Mouse (Mus musculus) small intestine, adult 2 months (tissue): ENCODE results near the gene Acd. TPM values are rescaled to one million over a fixed set of nuclear protein-coding genes. Genes with fewer than 3 reads are reported as not detected.

ENCODE experiments used
- H3K27ac ChIP-seq: fragments of 200-500 bp; 2 replicates; pipeline ENCODE4 v1.5.1; 2012; ENCODE audit warnings: low read depth, low read length, control low read depth, inconsistent platforms; ENCODE audit not compliant: insufficient read depth
- H3K27me3 ChIP-seq: fragments of 200-500 bp; 2 replicates; pipeline ENCODE4 v1.6.1; 2012; ENCODE audit warnings: mild to moderate bottlenecking, moderate library complexity, low read length, inconsistent platforms; ENCODE audit not compliant: control insufficient read depth, insufficient read depth
- H3K36me3 ChIP-seq: fragments of 200-500 bp; 2 replicates; pipeline ENCODE4 v1.6.1; 2012; ENCODE audit warnings: mild to moderate bottlenecking, low read length, control low read depth, inconsistent platforms; ENCODE audit not compliant: control insufficient read depth, insufficient read depth
- H3K4me1 ChIP-seq: fragments of 200-500 bp; 2 replicates; pipeline ENCODE4 v1.6.1; 2012; ENCODE audit warnings: low read length, inconsistent platforms, mixed read lengths; ENCODE audit not compliant: control insufficient read depth, insufficient read depth, insufficient read length
- H3K4me3 ChIP-seq: fragments of 200-500 bp; 2 replicates; pipeline ENCODE4 v1.5.1; 2012; ENCODE audit warnings: low read depth, mild to moderate bottlenecking, control low read depth, inconsistent platforms, low read length, moderate library complexity
- CTCF ChIP-seq: fragments of 200-500 bp; IDR thresholded peaks from 2 replicates; pipeline ENCODE4 v1.5.1; 2012; ENCODE audit warnings: low read depth, mild to moderate bottlenecking, control low read depth, inconsistent platforms, low read length, moderate library complexity, mixed read lengths; ENCODE audit not compliant: insufficient replicate concordance, insufficient read length; ENCODE audit errors: extremely low read depth
- POLR2A ChIP-seq: fragments of 200-500 bp; IDR thresholded peaks from 2 replicates; pipeline ENCODE4 v1.6.1; 2012; ENCODE audit warnings: low read depth, mild to moderate bottlenecking, control low read depth, inconsistent platforms, low read length, moderate library complexity
- WGBS: fragments of 180-500 bp; shearing (Covaris S2); methylation state at CpG from one replicate; pipeline ENCODE4 v1.1.7; 2018; 5-methylcytosine and 5-hydroxymethylcytosine counted together
- polyA plus RNA-seq: library from polyadenylated mRNA; depleted of rRNA; stranded (reverse); fragments of >200 nt; gene quantifications from 2 replicates; pipeline ENCODE4 v1.2.3, GENCODE M21; 2012

The Acd gene
- polyA plus RNA-seq, 1 experiment: 20.6 TPM

GRCm38 (mm10) chr8:105708675-105709074 is 7.8 kb upstream of the Acd start:
- Histone ChIP-seq H3K27ac (no peak overlapping the region), H3K27me3 (no peaks in the 10 kb centered on the region), H3K4me3 (no peak overlapping the region), H3K36me3 (no peaks in the 10 kb centered on the region), H3K4me1 (peaks cover 8% of the 10 kb centered on the region)
- 92% methylated on average over 8 of the region's 8 CpGs for WGBS
- no peak for TF ChIP-seq CTCF
- TF ChIP-seq POLR2A: no peak

DNA sequence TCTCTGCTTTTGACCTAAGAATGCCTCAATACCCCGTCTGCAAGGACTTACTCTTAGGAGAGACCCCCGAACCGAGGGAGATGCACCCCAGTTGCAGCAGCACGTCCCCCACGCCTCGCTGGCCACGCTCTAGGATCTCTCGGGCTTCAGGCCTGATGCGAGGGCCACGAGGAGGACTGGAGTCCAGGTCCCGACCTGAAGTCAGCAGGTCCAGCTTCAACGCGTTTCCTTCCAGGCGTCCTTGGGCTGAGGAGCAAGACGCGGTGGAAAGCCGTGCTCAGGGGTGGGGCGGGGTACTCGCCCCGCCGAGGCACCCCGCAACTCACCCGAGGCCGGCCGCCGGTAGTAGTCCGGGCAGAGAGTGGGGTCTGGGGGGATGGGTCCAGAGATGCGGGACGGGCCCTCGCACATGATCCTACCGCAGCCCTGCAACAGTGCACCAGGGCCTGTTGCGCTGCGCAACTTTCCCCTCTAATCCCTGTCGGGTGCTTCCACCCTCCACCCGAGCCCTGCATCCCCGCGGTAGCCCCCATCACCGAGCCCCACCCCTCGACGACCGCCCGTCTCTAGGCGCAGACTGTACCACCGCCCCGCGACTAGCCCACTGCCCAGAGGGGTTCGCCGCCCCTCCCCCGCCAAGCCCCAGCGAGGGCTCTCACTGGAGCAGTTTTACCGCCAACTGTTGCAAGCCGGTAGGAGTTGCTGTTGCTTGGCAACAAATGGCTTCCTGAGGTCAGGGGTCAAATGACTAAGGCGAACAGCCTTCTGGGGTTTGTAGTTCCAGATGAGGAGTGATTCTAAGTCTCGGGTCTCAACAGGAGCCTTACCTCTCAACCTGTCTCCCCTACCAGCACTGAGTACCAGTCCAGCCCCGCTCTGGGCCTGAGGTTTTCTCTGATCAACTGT is 6.8 kb upstream of the Acd start, which contains the start of the genes 4933405L10Rik and Enkd1:
4933405L10Rik (plus strand) TSS at position 158 of the 906 bp plus-strand sequence.
Enkd1 (minus strand) TSS at position 713 of the 906 bp plus-strand sequence.
- Histone ChIP-seq H3K4me3 (peak within 1 kb of the TSS; percentile 74), H3K27ac (no peak within 1 kb of the TSS), H3K4me1 (peaks cover 8% of the 10 kb centered on the region), H3K27me3 (no peaks in the 10 kb centered on the region), H3K36me3 (no peaks in the 10 kb centered on the region)
- TF ChIP-seq CTCF (no peak), POLR2A (no peak)
- WGBS: 2% methylated on average over 55 of the region's 55 CpGs

- no peak for TF ChIP-seq CTCF
- TF ChIP-seq POLR2A: no peak
- Histone ChIP-seq H3K36me3 (no peaks in the 10 kb centered on the region), H3K4me1 (peaks cover 11% of the 10 kb centered on the region), H3K27ac (no peak overlapping the region), H3K4me3 (no peak overlapping the region), H3K27me3 (no peaks in the 10 kb centered on the region)
- 90% methylated on average over 12 of the region's 12 CpGs for WGBS
Measured at GRCm38 (mm10) chr8:105706426-105706825, 5.5 kb upstream of the Acd start.

DNA sequence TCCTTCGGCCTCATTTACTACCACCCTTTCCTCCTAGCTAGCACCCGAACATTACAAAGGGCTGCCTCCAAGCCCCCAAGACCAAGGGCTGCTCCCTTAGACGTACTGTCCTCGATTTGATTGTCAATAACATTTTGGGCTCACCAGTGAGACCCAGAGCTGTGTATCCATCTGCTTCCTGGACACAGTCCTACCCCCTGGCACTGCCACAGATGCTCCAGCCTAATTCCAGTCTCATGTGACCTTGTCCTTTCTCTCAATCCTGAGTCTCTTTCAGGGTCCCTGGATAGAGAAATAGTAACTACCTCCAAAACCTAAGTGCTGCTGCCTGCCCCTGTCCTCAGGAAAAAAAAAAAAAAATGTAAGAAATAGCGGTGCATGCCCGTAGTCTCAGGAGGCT is 4.1 kb upstream of the Acd start:
- WGBS: 90% methylated on average over 6 of the region's 6 CpGs
- no peaks in the 10 kb centered on the region for H3K36me3 ChIP-seq
- TF ChIP-seq POLR2A (no peak), CTCF (no peak)
- H3K4me1 ChIP-seq: peaks cover 16% of the 10 kb centered on the region
- no peak overlapping the region for H3K27ac ChIP-seq
- H3K4me3 ChIP-seq: no peak overlapping the region
- no peaks in the 10 kb centered on the region for H3K27me3 ChIP-seq

GRCm38 (mm10) chr8:105704146-105704812 is 3.4 kb upstream of the Acd start:
- H3K4me1 ChIP-seq: peaks cover 16% of the 10 kb centered on the region
- H3K27ac ChIP-seq: no peak overlapping the region
- H3K4me3 ChIP-seq: no peak overlapping the region
- no peak for TF ChIP-seq CTCF
- H3K27me3 ChIP-seq: no peaks in the 10 kb centered on the region
- H3K36me3 ChIP-seq: no peaks in the 10 kb centered on the region
- 93% methylated on average over 34 of the region's 34 CpGs for WGBS

DNA sequence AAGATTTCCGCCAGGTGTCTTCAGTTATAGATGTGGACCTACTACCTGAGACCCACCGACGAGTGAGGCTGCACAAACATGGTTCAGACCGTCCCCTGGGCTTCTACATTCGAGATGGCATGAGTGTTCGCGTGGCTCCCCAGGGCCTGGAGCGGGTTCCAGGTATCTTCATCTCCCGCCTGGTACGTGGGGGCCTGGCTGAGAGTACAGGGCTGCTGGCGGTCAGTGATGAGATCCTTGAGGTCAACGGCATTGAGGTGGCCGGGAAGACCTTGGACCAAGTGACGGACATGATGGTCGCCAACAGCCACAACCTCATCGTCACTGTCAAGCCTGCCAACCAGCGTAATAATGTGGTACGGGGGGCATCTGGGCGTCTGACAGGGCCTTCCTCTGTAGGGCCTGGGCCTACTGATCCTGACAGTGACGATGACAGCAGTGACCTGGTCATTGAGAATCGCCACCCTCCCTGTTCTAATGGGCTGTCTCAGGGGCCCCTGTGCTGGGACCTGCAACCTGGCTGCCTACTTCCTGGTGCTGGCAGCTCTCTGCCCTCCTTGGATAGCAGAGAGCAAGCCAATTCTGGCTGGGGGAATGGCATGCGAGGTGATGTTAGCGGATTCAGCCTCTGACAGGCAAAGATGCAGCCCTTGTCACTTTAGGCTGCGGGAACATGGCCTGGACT is 2.0 kb upstream of the Acd start:
- no peak overlapping the region for H3K27ac ChIP-seq
- WGBS: 94% methylated on average over 24 of the region's 24 CpGs
- H3K36me3 ChIP-seq: peaks cover 4% of the 10 kb centered on the region; the same call in 1 of the 2 replicates
- H3K4me3 ChIP-seq: no peak overlapping the region
- TF ChIP-seq POLR2A (no peak), CTCF (no peak)
- no peaks in the 10 kb centered on the region for H3K27me3 ChIP-seq
- peaks cover 13% of the 10 kb centered on the region for H3K4me1 ChIP-seq

DNA sequence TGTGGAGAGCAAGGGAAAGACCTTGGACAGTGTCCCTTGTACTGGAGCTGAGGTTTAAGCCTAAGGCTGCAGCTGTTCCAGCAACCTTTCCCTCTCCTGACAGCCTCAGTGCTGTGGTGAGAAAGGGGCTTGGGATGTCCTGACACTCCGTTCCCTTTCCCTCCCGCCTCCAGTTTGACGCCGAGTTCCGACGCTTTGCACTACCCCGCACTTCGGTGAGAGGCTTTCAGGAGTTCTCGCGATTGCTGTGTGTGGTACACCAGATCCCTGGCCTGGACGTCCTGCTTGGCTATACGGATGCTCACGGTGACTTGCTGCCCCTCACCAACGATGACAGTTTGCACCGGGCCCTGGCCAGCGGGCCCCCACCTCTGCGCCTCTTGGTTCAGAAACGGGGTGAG is 1.1 kb upstream of the Acd start:
- Histone ChIP-seq H3K36me3 (peaks cover 7% of the 10 kb centered on the region; the same call in 1 of the 2 replicates), H3K27me3 (no peaks in the 10 kb centered on the region), H3K27ac (no peak overlapping the region), H3K4me1 (peaks cover 8% of the 10 kb centered on the region), H3K4me3 (peak overlapping the region; percentile 80)
- TF ChIP-seq CTCF (no peak), POLR2A (no peak)
- WGBS: 72% methylated on average over 18 of the region's 18 CpGs
